Mouse (Mus musculus) kidney, adult 2 months (tissue): ENCODE data around the gene Il31ra.

Experiments
- CTCF ChIP-seq: fragments of 200-500 bp; conservative IDR thresholded peaks from 2 replicates; pipeline ENCODE4 v1.5.1; 2011; ENCODE audit warnings: low read depth, mild to moderate bottlenecking, control low read depth, low read length, moderate library complexity, mixed read lengths; ENCODE audit not compliant: insufficient read depth, insufficient read length
- POLR2A ChIP-seq: fragments of 200-500 bp; IDR thresholded peaks from one replicate; pipeline ENCODE4 v1.6.1; 2011; ENCODE audit warnings: low read depth, low read length, control low read depth

DNA sequence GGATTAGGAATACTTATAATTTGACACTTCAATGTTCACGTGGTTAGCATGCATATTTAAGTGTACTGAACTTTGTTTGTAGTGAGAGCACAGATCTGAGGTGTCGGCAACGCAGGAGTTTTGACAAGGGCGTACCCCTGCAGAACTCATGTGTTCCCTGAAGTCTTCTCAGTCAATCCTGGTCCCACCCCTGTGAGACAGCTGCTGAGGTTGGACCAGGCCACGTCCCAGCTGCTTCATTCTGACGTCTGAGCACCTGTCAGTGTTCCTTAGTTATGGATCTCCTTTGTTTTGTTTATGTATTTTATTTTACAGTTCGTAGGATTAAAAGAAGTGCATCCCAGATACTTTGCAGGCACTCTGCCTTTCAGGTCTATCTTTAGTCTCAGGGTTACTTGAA is 111.1 kb downstream of the Il31ra start:
- TF ChIP-seq CTCF: no peak
- TF ChIP-seq POLR2A: no peak
